20 mouse cellular contexts compared by ENCODE assay signal in genomic region chr3:138982249-138982648, GRCm38 (mm10).
DNase-seq lines count a peak whose midpoint lies in the region; ATAC-seq and TF ChIP-seq lines count a peak whose summit lies in the region.
"Had no signal": no experiment of that assay in that cellular context is flagged by ENCODE, and none has a peak within 500 bp of the region (broad histone marks: within the 10 kb centered on the region; RNA-seq: fewer than 3 reads in every experiment).

No protein-coding gene starts in this region.

- ATAC-seq in granulocyte monocyte progenitor cell, adult 5-6 weeks (replicated peaks; ENCODE audit: poor library complexity, severe bottlenecking), result peak; percentile 44; the same call in 1 of the 2 replicates
- 0 out of 2 replicates have a peak, but pooled peaks have one; percentile 23 for ATAC-seq in megakaryocyte progenitor cell, adult 5-6 weeks (replicated peaks; ENCODE audit: poor library complexity)
- ATAC-seq in liver, postnatal 0 days, result no peak
- ATAC-seq: forebrain, embryonic 13.5 days; forebrain, embryonic 15.5 days; forebrain, postnatal 0 days had no signal

- no peaks in the 10 kb centered on the region for H3K4me1 ChIP-seq in liver, postnatal 0 days (ENCODE audit: insufficient read depth)
- H3K4me1 ChIP-seq: embryonic facial prominence, embryonic 10.5 days; embryonic facial prominence, embryonic 12.5 days; forebrain, embryonic 13.5 days; forebrain, embryonic 15.5 days had no signal

- H3K4me2 ChIP-seq in liver, postnatal 0 days (ENCODE audit: low read depth, low read length), result no peak overlapping the region
- H3K4me2 ChIP-seq: embryonic facial prominence, embryonic 12.5 days; forebrain, embryonic 13.5 days; forebrain, embryonic 15.5 days had no signal

- H3K27me3 ChIP-seq in liver, postnatal 0 days (ENCODE audit: insufficient read depth, low read length), result no peaks in the 10 kb centered on the region
- H3K27me3 ChIP-seq: embryonic facial prominence, embryonic 12.5 days; forebrain, embryonic 13.5 days; forebrain, embryonic 15.5 days had no signal

- DNase-seq in MEL-GATA-1-ER (ENCODE audit: extremely low read depth, low read depth), result peak; percentile 32
- DNase-seq in liver, postnatal 0 days, result no peak
- no peak for DNase-seq in kidney, adult 18-20 months
- DNase-seq in right cerebral cortex, postnatal 36 days (ENCODE audit: low spot score in 2 of 2), result no peak
- DNase-seq: adrenal gland, adult 2 months; adrenal gland, postnatal 10 days; adrenal gland, postnatal 25 days; cerebellum, adult 11 months; cerebellum, adult 18-20 months; cerebellum, adult 8-10 months; cerebellum, adult 9-11 months; cerebellum, postnatal 14 days; cerebellum, postnatal 36 days; forebrain, postnatal 0 days had no signal

- 85% methylated on average over 6 of the region's 6 CpGs for WGBS in liver, postnatal 0 days (ENCODE audit: insufficient replicate concordance)

- no peak overlapping the region for H3K27ac ChIP-seq in liver, postnatal 0 days (ENCODE audit: low read depth)
- H3K27ac ChIP-seq: embryonic facial prominence, embryonic 10.5 days; embryonic facial prominence, embryonic 12.5 days; forebrain, embryonic 13.5 days; forebrain, embryonic 15.5 days had no signal

- no peak overlapping the region for H3K4me3 ChIP-seq in liver, postnatal 0 days (ENCODE audit: low read depth, low read length)
- H3K4me3 ChIP-seq: embryonic facial prominence, embryonic 10.5 days; embryonic facial prominence, embryonic 12.5 days; forebrain, embryonic 13.5 days; forebrain, embryonic 15.5 days had no signal

- no peaks in the 10 kb centered on the region for H3K9me3 ChIP-seq in liver, postnatal 0 days (ENCODE audit: low read length)
- H3K9me3 ChIP-seq: embryonic facial prominence, embryonic 10.5 days had no signal

- peaks cover 7% of the 10 kb centered on the region; the same call in 1 of the 2 replicates for H3K36me3 ChIP-seq in liver, postnatal 0 days (replicated peaks; ENCODE audit: insufficient read depth, low read length)
- H3K36me3 ChIP-seq: forebrain, embryonic 15.5 days had no signal

- no peak for TF ChIP-seq EP300 in liver, postnatal 0 days (IDR thresholded peaks at IDR 0.05; ENCODE audit: low read depth)

- TF ChIP-seq CTCF in liver, postnatal 0 days (IDR thresholded peaks at IDR 0.05; ENCODE audit: low read depth), result no peak

- H3K9ac ChIP-seq in liver, postnatal 0 days (replicated peaks), result no peak overlapping the region
- H3K9ac ChIP-seq: embryonic facial prominence, embryonic 12.5 days; forebrain, embryonic 13.5 days; forebrain, embryonic 15.5 days; forebrain, postnatal 0 days had no signal
